Mouse (Mus musculus) left cerebral cortex, postnatal 10 days (tissue): ENCODE results near the gene Fmnl1. TPM values are rescaled to one million over a fixed set of nuclear protein-coding genes. Genes with fewer than 3 reads are reported as not detected.

ENCODE experiments used
- DNase-seq, 2 experiments: peaks; one replicate each; pipeline ENCODE4 v3.0.0; 2021 to 2022; ENCODE audit warnings: low spot score in 2 of 2, mixed read lengths in 1 of 2; ENCODE audit errors: extremely low spot score in 1 of 2
- intact Hi-C: fragments of 180-260 bp; cut with DNase I; formaldehyde crosslinking; loops from one replicate; pipeline ENCODE4 v1.15.1; 2025
- total RNA-seq, 2 experiments: library from RNA; stranded (reverse); gene quantifications; 2 replicates each; pipeline ENCODE4 v1.2.3; 2021

Gene Fmnl1
- total RNA-seq, 2 experiments from 2014 or later = 79.5 to 80.7 TPM

- intact Hi-C loops = no loop called here
- no peak for DNase-seq
These were observed 6.3 kb downstream of the Fmnl1 start for GRCm38 (mm10) chr11:103177216-103177615.

DNA sequence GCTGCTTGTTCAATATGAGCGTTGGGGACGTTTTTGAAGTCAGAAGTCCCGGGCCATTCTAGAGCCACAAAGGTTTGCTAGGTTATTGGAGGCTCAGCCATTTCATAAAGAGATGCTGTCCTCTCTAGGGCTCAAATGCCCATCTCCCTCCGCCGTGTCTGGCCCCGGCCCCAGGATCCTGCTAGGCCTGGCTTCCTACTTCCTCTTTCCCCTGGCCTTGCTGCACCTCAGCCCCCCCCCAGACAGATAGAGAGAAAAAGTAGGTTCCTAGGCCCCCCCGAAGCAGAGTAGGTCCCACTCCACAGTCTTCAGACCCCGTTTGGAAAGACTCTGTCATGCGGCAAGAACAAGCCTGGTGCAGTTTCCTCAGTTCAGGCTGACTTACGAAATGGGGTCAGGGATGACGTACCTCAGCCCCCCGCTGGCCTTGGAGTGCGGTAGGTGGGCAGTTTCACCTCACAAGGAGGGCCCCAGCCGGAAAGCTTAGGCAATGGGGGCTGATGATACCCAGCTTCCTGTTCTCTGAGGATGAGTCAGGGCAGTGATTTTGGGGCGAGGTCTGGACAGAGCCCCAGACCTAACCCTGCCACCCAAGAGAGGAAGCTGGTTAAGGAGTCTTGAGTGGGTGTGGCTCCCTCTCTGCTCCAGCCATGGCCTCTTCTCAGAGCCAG, 7.0 kb downstream of the Fmnl1 start:
- intact Hi-C loops = no loop called here
- DNase-seq = no peak

GRCm38 (mm10) chr11:103178748-103179147, 7.8 kb downstream of the Fmnl1 start:
- intact Hi-C loops = no loop called here
- peak in 1 of 2 experiments; percentile 16 for DNase-seq

DNA sequence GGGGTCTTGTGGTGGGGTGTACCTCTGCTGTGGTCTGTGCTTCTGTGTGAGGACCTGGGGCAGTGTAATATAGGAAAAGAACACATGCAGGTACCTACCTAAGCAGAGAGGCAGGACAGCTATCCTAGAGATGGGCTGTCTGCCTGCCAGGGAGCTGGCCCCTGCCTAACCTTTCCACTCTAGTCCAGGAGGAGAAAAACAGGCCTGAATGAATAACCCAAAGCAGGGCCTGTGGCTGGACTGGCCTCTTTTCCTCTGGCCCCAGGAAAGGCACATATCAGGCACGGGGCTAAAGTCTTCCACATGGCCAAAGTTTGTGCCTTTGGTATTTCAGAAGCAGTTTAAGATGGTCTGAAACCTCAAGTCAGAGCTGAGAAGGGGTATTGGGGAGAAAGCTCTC, 9.5 kb downstream of the Fmnl1 start:
- intact Hi-C loops = no loop called here
- no peak for DNase-seq

DNA sequence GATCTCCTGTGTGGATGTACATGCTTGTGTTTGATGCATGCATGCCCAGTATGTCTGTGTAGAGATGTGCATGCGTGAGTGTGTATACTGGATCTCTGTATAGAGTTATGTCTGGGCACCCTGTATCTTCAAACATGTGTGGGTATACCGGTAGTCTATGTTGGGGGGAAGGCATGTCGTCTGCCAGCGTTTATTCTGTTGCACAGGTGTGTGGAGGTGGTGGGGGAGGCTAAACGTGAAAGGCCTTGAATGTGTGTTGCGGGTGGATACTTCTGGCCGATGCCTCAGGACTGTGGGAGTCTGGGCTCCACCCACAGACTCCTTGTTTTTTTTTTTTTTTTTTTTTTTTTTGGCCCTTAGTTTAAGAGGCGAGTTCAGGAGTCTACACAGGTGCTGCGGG, 10.4 kb downstream of the Fmnl1 start:
- no peak for DNase-seq
- intact Hi-C loops = no loop called here

- intact Hi-C loops = no loop called here
- DNase-seq = peak in 1 of 2 experiments; percentile 25
These were observed 11.0 kb downstream of the Fmnl1 start for GRCm38 (mm10) chr11:103181911-103182310.

DNA sequence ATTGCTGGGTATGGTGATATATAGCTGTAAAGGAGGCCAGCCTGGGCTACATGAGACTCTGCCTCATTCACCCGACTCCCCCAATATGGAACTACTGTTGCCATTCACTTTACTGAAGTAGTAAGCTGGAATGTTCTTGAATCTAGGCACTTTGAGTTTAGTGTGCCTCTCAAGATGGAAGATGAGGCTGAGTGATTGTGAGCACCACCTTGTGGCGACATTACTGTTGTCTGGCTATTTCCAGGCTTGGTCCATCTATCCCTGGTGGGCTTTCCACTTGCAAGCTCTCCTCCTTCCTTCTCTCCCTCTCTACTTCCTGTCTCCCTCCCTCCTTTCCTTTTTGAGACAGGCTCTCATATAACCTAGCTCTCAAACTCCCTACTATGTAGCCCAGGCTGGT, 14.0 kb downstream of the Fmnl1 start:
- intact Hi-C loops = no loop called here
- DNase-seq = no peak

GRCm38 (mm10) chr11:103192230-103192955, 21.5 kb downstream of the Fmnl1 start:
- DNase-seq = peak in 1 of 2 experiments; percentile 67
- intact Hi-C loops = no loop called here

- intact Hi-C loops = no loop called here
These were observed 22.3 kb downstream of the Fmnl1 start for GRCm38 (mm10) chr11:103192956-103193824.

GRCm38 (mm10) chr11:103193825-103194168, 22.9 kb downstream of the Fmnl1 start:
- intact Hi-C loops = no loop called here
- peak in 1 of 2 experiments; percentile 22 for DNase-seq

More at GRCm38 (mm10) chr11:103192956-103193824, 22.3 kb downstream of the Fmnl1 start:
- peak; percentile 60 to 80 for DNase-seq

DNA sequence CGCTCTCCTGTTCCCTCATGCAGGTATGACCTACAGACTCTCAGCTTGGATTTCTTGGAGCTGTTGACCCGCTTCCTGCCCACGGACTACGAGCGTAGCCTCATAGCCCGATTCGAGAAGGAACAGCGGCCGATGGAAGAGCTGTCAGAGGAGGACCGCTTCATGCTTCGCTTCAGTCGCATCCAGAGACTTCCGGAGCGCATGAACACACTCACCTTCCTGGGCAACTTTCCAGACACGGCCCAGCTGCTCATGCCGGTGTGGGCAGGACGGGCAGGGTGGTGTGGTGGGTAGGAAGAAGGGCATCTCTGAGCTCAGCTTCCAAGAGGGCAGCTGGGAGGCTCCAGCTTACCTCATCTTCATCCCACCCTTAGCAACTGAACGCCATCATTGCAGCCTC, 24.3 kb downstream of the Fmnl1 start:
- intact Hi-C loops = no loop called here
- peak in 1 of 2 experiments; percentile 52 for DNase-seq

DNA sequence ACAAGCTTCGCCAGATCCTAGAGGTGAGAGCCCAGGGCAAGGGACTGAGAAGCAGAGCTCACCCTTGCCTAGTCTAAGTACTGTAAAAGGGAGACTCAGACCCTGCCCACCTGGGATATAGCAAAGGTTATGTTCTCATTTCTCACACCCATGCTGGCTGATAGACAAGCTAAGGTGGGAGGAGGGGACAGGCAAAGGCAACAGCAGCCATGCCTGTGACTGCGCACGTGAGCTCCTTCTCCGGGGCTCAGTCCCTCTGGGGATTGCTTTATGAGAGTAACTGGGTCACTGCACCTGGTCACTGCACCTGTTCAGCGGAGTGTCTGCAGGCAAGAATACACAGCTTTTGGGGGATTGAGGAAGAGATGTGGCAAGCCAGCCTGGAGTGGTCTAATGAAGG, 24.7 kb downstream of the Fmnl1 start:
- intact Hi-C loops = no loop called here
- peak in 1 of 2 experiments; percentile 14 for DNase-seq

DNA sequence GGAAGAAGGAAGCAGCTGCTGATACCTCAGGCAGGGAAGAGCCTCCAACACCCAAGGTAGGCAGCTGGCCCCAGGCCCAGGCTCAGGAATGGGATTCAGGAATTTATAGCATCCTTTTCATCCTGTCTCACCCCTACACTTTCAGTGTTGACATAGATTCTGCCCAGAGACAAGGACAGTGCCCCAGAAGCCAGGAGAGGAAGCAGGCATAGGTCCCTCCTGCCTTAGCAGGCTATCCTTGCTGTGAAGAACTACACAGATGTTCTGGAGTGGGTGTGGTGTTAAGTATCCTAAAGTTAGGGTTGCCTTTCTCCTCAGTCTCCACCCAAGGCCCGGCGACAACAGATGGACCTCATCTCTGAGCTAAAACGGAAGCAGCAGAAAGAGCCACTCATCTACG, 26.4 kb downstream of the Fmnl1 start:
- DNase-seq = peak in 1 of 2 experiments; percentile 33
- intact Hi-C loops = no loop called here

DNA sequence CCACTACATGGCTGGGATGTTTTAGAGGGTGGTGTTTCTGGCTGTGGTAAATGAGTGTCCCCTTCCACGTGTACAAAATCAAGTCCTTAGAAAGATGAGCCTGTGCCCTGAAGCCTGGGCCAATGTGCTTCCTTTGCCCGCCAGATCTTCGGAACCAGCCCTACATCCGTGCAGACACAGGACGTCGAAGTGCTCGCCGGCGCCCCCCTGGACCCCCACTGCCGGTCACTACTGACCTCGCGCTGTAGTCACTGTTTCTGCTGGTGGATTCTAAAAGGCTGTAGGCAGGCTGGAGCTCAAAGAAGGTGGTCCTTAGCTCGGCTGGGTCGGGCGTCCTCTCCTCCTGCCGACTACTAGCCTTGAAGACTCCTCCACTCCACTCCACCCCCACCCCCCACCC, 27.4 kb downstream of the Fmnl1 start:
- intact Hi-C loops = no loop called here
- peak in 1 of 2 experiments; percentile 30 for DNase-seq

GRCm38 (mm10) chr11:103198911-103199803, 28.2 kb downstream of the Fmnl1 start:
- peak; percentile 60 to 78 for DNase-seq
- intact Hi-C loops = no loop called here

GRCm38 (mm10) chr11:103201664-103202063, 30.8 kb downstream of the Fmnl1 start:
- intact Hi-C loops = no loop called here
- peak; percentile 80 to 87 for DNase-seq

DNA sequence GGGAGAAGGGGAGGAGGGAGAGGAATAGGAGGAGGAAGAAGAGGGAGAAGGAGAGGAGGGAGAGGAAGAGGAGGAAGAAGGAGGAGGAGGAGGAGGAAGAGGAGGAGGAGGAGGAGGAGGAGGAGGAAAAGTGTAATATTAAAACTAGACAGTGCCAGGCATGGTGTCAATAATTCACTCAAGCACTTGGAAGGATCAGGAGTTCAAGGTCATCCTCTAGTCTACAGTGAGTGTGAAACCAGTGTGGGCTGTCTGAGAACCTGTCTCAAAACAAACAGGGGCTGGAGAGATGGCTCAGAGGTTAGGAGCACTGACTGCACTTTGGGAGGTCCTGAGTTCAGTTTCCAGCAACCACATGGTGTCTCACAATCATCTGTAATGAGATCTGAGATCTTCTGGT, 31.5 kb downstream of the Fmnl1 start:
- DNase-seq = no peak
- intact Hi-C loops = no loop called here

- intact Hi-C loops = no loop called here
- DNase-seq = no peak
These were observed 35.3 kb downstream of the Fmnl1 start for GRCm38 (mm10) chr11:103206203-103206602.

DNA sequence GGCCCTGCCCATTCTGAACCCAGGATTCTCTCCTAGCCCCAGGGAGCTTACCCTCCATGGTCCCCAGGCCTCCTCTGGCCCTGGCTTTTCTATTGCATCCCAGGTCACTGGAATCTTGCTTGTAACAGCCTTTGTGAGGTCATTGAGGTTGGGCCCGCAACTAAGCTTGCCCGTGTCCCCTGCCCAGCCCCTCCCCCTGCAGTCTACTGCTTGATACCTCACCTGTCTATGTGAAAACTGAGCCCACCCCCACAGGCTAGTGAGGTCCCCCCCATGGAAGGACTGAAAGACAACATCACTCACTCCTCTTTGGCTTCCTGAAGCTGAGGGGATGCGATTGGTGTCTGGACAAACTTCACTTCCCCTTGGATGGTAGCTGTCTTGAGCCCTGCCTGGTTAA, 37.6 kb downstream of the Fmnl1 start, which contains the start of gene 1700023F06Rik:
Gene 1700023F06Rik (minus strand): TSS at position 101 of the 400 bp plus-strand sequence.
- DNase-seq = no peak
- intact Hi-C loops = no loop called here
